Mouse (Mus musculus) mesoderm, embryonic 11.5 days (tissue): ENCODE data around the gene Vangl1.
"Not testable (repeated sequence)": the region's sequence is repeated elsewhere in the genome, so short reads cannot be mapped to it uniquely, and the experiment has no call there.

Source experiments
- DNase-seq: peaks from one replicate; pipeline ENCODE4 v3.0.0-alpha.2; 2012; ENCODE audit warnings: low read depth, low spot score

Gene Vangl1

DNA sequence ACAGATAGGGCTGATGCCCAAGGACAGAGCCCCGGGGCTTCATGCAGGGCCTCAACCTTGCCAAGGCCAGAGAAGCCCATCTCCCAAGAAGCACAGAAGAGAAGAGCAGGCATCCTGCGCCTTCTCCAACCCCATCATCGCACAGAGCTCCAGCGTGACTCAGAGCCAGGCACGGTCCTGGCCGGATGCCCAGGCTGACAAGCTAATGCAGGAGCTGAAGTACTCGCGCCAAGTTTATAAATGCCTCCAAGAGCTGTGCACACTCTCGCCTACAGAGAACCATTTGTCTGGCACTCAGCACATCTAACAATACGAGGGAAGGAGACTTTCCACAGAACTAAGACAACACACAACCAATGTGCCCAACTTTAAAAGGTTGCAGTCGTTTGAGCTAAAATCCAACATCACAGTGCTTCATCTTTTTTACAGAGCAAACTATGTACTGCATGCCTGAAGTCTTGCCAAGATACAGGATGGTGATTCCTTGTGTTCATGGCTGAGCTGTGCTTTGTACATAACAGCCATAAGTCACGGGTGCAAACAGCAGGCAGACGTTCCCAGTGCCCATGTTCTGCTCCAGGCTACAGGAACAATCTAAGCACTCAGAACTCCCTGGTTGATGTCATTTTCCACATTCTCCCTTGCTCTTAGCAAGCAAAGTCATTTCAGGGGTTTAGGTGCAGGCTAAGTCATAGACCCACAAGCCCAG, 35.1 kb downstream of the Vangl1 start:
- no peak for DNase-seq

DNA sequence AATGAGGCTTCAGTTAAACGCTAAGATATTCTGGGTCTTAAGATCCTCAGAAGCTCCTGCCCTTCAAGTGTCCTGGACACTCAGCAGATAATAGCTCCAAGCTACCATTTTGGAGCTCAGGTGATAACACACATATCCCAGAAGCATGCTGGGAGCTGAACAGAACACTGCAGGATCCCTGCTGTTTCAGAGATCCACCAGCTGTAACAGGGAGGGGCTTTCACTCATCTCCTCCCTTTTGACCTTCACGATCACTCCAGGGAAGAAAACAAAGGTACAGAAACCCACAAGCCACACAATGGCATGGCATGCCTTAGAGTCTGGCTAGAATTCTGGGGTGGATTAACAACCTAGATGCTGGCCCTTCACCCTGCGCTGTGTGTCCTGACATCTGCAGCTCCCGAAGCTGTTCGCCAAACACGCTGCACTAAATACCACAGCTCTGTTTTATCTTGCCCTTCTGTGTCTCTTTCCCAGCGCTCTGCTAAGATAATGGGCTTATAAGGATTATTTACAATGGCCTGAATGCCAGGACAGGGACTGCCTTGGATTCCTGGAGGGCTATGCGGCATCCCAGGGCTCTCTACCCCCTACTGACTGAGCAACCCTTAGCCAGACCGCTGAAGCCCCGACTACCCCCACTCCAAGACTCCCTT, 36.8 kb downstream of the Vangl1 start:
- DNase-seq: no peak

DNA sequence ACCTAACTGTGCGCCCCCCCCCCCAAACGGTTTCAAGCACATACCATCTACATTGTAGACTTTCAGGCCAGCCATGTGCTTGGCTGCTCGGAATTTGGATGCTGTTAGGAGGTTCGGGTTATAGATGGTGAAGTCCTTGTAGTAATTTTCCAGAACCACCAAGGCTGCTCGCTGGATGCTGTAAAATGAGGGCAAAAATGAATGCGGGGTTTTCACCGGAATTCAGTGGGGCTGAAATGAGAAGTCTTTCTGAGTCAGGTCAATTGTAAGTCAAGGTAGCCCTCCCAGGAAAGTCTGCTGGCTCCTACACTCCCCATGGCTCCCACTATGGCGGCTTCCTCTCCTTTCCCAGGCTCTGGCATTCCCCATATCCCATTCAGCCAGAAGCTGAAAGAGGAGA, 37.7 kb downstream of the Vangl1 start:
- no peak for DNase-seq

DNA sequence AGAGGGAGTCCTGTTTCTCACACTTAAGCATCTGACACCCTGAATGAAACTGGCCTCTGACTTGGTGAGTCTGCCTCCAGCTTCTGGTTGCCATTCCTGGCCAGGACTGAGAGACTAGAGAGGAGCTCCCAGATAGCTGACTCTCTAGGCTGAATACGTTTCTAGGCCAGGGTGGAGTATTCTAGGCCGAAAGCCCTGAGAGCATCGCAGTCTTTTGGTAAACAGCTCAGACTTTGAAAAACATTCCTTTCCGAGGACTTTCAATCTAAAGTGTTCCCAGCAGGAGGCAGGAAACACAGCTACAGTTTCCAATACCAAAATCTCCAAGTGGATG, 38.2 kb downstream of the Vangl1 start:
- no peak for DNase-seq

DNA sequence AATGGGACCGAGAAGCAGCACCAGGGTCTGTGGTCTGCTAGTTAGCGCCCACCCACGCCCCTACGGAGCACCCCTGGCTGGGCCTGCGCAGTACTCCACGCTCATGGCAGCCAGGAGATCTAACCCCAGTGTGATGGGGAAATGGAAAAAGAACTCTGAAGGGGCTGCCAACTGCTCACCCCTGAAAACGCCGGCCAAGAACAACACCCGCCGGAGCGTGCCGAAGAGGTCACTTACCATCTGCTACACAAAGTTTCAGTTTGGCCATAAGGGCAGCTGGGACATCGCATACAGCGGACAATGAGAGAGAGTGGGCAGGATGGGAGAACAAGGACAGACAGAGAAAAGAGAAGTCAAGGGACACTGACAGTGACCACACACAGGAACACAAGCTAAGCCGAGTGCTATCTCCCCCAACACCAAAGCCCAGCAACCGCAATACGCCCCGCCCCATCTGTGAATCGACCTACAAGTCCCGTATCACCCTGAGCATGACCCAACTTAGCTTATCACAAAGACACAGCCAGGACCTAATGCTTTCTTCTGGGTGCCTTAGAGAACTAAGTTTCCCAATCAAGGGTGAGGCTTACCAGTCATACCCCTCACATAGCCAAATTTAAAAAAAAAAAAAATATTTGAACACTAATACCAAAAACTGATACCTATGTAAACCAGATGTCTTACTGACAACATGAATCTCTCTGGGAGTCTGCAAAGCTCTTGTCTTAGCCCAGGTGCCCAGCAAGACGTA, 38.8 kb downstream of the Vangl1 start:
- no peak for DNase-seq

DNA sequence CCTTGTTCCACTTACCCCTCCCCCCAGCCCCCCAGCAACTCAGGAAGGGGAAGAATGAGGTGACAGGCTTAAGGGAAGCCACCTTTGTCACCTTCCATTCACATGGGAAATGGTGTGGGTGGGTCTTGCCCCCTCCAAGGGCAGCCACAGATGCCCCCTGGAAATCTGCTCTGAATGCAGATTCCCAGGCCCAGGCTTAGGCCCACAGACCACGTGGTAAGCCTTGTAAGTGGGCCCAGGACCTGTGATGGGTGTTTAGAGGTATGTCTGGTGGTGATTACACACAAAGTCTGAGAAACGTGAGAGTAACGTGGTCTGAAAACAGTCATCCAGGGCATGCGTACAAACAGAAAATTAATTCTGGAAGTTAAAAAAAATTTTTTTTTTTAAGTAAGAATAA, 39.6 kb downstream of the Vangl1 start:
- DNase-seq: no peak

DNA sequence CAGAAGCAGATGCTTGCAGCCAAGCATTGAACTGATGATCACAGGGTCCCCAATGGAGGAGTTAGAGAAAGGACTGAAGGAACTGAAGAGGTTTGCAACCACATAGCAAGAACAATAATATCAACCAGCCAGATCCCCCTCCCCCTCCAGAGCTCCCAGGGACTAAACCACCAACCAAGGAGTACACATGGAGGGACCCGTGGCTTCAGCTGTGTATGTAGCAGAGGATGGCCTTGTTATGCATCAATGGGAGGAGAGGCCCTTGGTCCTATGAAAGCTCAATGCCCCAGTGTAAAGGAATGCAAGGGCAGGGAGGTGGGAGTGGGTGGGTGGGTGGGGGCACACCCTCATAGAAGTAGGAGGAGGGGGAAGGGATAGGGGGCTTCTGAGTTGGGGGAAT, 40.6 kb downstream of the Vangl1 start:
- not testable (repeated sequence) for DNase-seq

DNA sequence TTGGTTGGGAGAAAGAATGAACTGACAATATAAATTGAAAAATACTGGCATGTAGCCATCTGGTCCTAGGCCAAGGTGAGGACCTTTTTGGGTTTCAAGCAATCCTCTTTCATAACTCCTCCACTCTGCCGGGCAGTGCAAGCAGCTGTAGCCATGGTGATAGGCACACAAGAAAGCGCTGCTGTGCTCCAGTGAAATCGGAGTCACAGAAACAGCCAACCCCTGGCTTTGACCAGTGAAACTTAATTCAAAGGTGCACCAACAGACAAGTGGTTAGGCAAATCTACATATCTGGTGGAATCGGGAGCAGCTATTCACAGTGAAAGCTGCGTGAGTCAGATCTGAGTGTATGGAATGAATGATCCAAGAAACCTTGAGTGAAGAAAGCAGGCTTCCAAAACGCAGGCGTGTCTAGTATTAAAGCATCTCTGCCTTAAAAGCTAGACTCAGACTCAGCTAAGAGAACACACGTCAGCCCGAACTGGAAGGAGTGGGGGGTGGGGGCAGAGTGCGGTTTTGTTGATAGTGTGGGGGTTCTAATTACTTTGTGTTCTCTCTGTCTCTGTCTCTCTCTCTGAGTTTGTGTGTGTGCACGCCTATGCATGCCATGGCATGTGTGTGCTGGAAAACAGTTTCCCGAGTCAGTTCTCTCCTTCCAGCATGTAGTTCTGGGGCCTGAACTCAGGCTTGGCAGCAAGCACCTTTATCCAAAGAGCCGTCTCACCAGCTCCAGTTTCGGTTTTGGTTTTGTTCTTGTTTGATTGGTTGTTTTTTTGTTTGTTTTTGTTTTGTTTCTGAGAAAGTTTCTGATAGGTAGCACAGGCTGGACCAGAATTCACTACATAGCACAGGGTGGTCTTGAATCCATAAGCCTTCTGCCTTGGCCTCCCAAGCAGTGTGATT, 44.8 kb downstream of the Vangl1 start:
- DNase-seq: no peak

DNA sequence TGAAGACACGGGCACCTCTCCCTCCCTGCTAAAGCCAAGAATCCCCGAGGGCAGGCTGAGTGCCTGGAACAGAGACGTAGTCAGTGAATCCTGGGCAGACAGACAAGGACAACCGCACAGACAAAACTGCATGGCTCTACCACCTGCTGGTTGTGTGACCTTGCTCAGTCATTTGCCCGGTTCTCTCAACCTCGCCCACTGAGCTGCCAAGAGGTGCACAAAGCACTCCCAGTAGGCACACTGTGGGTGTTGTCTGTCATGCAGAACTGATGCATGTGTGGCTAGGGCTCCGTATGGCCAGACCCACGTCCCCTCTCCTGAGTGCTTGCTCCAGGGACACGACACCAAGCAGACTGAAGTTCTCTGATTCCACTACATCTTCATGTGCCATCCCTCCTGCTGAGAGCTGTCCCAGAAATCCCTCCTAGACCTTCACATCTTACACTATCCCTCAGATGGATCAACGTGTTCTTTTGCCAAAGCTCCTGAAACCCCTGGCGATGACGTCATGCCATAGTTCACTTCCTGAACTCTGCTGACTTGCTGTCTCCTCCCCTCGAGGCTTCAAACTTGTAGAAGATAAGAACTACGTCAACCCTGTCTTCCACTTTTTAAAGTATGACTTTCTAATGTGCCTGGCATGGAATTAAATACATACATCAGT, 45.6 kb downstream of the Vangl1 start:
- no peak for DNase-seq

DNA sequence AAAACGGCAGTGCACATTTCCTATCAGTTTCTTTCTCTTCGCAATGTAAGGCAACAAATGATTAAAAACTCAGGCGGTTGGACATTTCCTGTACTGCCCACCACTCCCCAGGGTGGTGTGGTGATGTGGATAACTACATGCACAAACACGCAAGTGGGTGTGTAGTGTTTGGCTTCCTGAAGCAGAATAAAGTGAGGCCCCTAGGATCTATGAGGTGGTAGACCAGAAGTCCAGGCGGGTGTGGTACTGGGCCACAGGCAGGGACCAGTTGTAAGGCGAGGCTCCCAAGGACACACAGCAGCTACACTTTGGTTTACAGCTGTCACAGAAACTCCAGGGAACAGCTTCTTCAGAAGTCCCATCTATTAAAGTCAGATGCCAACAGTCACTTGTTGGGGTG, 46.8 kb downstream of the Vangl1 start:
- DNase-seq: no peak

DNA sequence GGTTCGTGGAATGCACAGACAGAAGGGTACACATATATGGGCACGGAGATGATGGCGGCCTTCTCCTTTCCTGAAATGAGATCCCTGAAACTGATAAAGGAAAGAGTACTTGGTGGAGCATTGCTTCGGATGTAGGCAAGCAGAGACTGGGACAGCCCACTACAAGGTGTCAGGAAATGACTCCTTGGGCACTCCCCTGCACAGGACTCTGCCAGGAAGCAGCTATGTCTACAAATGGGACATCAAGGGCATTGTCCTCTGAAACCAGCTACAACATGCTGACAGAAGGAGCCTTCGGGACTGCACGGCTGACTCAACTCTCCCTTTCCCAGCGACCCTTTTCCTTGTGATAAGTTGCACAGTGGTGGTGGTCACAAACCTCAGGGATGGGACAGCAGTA, 47.8 kb downstream of the Vangl1 start:
- DNase-seq: no peak

DNA sequence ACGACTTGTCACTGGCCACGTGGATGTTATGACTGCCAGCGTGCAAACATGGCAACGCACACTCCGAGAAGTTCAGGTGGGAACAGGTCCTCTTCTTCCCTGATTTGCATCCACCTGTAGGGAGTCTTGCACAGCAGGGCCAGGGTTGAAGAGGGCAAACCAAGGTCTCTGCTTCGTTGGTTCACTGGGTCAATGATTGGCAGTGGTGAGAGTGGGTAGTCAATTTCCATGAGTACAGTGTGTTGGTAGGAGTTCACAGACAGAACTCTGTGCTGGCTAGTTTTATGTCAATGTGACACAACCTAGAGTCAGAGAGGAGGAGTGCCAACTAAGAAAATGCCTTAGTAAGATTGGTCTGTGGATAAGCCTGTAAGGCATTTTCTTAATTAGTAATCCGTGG, 50.4 kb downstream of the Vangl1 start:
- no peak for DNase-seq

DNA sequence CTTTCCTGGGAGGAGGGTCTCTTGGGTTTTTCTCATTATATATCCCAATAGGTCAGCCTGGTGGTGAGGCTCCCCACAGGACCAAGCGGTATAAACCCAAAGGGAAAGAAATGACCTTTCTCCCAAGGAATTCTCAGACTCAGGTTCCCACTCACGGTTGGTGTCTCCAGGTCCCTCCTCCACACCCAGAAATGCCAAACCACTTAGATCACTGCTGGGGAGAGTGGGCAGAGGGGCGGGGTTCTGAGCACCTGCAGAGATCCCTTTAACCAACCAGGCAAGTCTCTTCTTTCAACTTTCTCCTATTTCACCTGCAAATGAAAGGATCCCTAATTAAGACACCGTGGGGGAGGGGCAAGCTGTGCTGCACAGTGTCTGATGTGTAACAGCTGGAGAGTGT, 51.6 kb downstream of the Vangl1 start:
- peak; percentile 45 for DNase-seq

DNA sequence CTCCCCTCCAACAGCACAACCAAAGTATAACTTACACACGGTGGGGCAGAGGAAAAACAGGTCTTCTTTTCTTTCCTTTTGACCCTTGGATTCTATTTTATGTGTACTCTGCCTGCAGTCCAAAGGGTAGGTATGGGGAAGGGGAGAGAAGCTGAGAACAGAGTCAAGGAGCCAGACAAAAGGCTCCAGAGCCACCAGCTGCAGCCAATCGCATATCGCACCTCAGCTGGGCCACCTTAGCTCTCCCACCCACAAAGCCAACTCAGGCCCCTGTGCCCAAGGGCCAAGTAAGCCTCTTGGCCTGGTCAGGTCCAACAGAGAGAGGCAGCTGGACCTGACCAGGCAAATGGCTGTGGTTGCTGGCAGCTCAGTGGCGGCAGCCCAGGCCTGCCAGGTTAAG, 52.0 kb downstream of the Vangl1 start:
- DNase-seq: no peak

DNA sequence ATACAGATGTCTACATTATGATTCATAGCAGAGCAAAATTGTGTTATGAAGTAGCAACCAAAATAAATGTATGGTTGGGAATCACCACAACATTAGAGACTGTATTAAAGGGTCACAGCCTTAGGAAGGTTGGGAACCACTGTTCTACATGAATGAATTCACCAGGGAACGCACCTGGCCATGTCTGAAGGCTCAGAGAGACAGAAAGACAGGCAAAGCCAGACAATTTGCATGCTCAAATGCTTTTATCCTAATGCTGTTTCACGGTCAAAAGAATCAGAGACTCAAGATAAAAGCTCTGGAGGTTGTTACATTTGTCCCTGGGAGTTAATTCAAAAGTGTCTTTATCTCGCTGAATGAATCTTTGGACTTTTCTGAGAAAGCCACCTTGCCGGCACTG, 52.6 kb downstream of the Vangl1 start:
- no peak for DNase-seq

DNA sequence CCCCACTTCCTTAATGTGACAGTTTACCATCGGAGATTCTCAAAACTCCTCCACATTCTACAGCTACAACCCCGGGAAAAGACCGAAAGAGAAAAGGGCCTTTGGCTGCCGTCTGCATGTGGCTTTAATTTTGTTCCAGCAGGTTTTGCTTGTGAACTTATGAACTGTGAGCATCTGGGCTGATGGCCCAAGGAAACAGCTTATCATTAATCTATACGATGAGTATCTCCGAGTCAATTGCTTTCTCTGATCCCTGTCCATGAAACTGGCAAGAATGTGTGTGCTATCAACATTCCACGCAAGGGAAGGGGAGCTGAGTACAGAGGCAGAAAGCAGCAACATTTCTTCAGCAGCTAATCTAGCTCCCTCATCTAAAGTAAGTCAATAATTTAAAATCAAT, 54.6 kb downstream of the Vangl1 start:
- peak; percentile 61 for DNase-seq

DNA sequence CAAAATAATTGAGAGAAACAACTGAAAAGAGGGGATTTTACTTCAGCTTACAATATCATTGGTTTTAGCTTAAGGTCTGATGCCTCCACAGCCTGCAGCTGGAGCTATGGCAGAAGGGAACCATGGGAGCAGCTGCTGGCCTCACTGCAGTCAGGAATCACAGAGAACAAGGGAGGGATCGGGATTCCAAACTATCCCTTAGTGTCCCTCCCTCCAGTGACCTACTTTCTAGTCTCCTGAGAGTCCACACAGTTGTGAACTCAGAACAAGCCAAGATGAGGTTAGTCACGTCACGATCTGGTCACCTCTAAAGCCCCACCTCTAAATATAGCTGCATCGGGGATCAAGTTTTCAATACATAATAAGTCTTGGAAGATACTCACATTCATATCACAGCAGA, 57.3 kb downstream of the Vangl1 start:
- DNase-seq: no peak

DNA sequence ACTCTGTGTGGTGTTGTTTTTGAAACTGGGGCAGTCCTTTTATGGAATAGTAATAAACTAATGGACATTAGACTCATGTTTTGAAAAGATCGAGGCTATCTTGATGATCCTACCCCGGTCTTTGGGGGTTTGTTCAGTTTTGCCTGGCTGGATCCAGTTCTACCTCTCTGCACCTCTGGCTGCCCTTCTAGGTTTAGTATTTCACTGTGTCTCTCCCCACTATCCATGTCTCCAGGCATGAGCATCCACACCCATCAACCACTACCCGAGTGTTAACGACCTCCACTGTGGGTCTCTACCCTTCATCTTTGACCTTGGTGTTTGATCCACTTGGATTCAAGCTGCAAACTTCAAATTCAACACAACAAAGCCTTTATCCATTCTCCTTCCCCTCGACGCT, 58.1 kb downstream of the Vangl1 start:
- DNase-seq: no peak

DNA sequence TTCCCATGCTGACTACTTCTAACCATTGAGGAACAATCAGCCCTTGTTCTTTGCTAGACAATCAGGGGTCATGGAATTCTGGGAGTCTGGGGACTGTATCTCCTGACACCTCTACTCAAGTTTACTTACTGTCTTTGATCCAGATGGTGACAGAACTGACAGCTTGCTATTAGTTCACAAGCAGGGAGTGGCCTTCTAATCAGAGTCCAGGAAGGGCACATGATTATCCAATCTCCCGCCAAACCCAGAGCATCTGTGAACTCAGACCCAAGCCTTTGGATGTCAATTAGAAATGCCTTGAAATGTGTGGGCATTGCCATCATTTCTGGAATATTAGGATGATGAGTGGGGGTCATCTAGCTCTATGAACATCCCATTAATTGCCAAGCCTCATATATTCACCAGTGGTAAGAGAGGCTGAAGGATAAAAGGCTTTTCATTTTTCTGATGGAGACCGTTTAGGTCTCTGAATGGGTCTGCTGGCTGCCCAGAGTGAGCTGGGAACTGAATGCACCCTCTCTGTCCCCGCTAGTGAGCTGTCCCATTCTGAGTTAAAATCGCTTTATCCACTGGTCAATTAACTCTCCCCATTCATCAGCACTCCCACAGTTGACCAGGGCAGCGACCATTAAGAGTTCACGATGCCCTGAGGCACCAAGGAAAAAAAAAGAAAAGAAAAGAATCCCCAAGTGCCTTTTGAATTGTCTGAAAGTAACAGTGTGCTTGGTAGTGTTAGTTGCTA, 58.7 kb downstream of the Vangl1 start:
- peak; percentile 41 for DNase-seq

DNA sequence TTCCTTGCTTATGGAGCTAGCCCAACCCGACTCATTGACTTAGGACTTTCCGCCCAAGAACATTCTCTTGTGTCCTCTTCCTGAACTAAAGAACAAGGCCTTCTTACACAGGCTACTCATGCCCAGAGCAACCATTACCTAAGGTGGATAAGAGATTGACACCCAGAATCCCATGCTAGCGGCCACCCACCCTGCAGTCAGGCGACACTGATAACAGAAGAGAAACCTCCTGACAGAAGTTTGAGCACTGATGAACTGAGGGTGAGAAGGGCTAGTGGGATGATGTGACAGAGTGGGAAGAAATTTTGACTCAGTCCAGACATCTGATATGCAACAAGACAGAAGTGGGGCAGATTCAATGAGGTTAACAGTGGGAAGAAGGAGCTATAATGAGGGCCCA, 60.1 kb downstream of the Vangl1 start:
- no peak for DNase-seq

DNA sequence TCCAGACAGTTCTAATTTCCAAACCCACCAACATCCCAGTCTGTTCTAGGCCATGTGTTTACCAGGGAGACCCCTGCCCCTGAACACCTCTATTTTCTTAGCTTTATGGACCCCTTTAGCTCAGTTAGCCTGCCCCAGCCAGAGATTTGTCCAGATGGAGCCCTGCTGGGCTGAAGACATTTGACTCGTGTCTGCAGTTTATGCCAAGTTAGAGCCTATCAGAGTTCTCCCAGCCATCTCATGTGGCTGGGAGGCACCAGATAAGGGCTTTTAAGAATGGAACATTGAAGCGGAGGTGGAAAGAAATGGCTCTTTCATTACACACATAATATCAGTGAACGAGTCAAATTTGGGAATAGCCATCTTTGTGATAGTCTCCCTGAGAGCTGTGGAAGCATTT, 61.0 kb downstream of the Vangl1 start:
- DNase-seq: no peak
